Mouse (Mus musculus): Measurements from ENCODE around the gene Gk. TPM values are rescaled to one million over a fixed set of nuclear protein-coding genes. Genes with fewer than 3 reads are reported as not detected.

Gk gene
- total RNA-seq, 2 experiments from 2014 or later: 2.2 to 6.3 TPM

Other genes starting within 250 kb of the Gk start
- gene Tab3, start 202.8 kb downstream of the Gk start, total RNA-seq (2015; ENCODE audit: low replicate concordance): 64.1 and 97.3 TPM in 2 replicates
- 47.0 and 54.3 TPM in 2 replicates for gene Tab3, start 202.8 kb downstream of the Gk start, total RNA-seq (2017; ENCODE audit: low replicate concordance)
- 2.9 and 5.9 TPM in 2 replicates for gene 5430427O19Rik, start 93.5 kb upstream of the Gk start, total RNA-seq (2015; ENCODE audit: low replicate concordance)
- gene 5430427O19Rik, start 93.5 kb upstream of the Gk start, total RNA-seq (2017; ENCODE audit: low replicate concordance): 1.1 and 2.2 TPM in 2 replicates